Mouse (Mus musculus) hindbrain, embryonic 16.5 days (tissue): ENCODE results near the gene Catsper1. TPM values are rescaled to one million over a fixed set of nuclear protein-coding genes. Genes with fewer than 3 reads are reported as not detected.

ENCODE experiments used
- ATAC-seq: fragments of 200-750 bp; cut with Nextera tagmentation; 2 replicates; pipeline ENCODE4 v1.8.0; 2017; ENCODE audit warnings: moderate TSS enrichment, moderate library complexity
- H3K27ac ChIP-seq: fragments of 300-500 bp; sonication (generic); 2 replicates; pipeline ENCODE4 v1.5.1; 2014; ENCODE audit warnings: low read depth, mild to moderate bottlenecking, control low read depth, low read length, moderate library complexity
- H3K27me3 ChIP-seq: fragments of 300-500 bp; sonication (generic); replicated peaks from 2 replicates; pipeline ENCODE4 v1.6.1; 2014; ENCODE audit warnings: low read length; ENCODE audit not compliant: control insufficient read depth, insufficient read depth
- H3K36me3 ChIP-seq: fragments of 300-500 bp; sonication (generic); 2 replicates; pipeline ENCODE4 v1.6.1; 2014; ENCODE audit warnings: mild to moderate bottlenecking, low read length, moderate library complexity, mixed read lengths; ENCODE audit not compliant: control insufficient read depth, insufficient read depth
- H3K4me1 ChIP-seq: fragments of 300-500 bp; sonication (generic); 2 replicates; pipeline ENCODE4 v1.6.1; 2014; ENCODE audit warnings: low read depth, low read length; ENCODE audit not compliant: control insufficient read depth, insufficient read depth
- H3K4me2 ChIP-seq: fragments of 300-500 bp; sonication (generic); 2 replicates; pipeline ENCODE4 v1.6.1; 2014; ENCODE audit warnings: mild to moderate bottlenecking, low read length, control low read depth, moderate library complexity
- H3K4me3 ChIP-seq: fragments of 300-500 bp; sonication (generic); 2 replicates; pipeline ENCODE4 v1.5.1; 2014; ENCODE audit warnings: mild to moderate bottlenecking, low read length, control low read depth, moderate library complexity
- H3K9ac ChIP-seq: fragments of 300-500 bp; sonication (generic); 2 replicates; pipeline ENCODE4 v1.6.1; 2014; ENCODE audit warnings: low read depth, mild to moderate bottlenecking, control low read depth, low read length, moderate library complexity
- H3K9me3 ChIP-seq: fragments of 300-500 bp; sonication (generic); 2 replicates; pipeline ENCODE4 v1.6.1; 2014; ENCODE audit warnings: mild to moderate bottlenecking, low read length, moderate library complexity; ENCODE audit not compliant: control insufficient read depth
- WGBS: fragments of 180-500 bp; shearing (Covaris S2); extraction: QIAGEN DNeasy Blood & Tissue Kit; methylation state at CpG from one replicate; pipeline ENCODE4 v1.1.7; 2014; 5-methylcytosine and 5-hydroxymethylcytosine counted together
- polyA plus RNA-seq: library from polyadenylated mRNA; unstranded; fragments of >200 nt; fragmentation: Nextera tagmentation; extraction: Ambion mirVana; gene quantifications from 2 replicates; pipeline ENCODE4 v1.2.1, GENCODE M21; 2015

Gene Catsper1
- polyA plus RNA-seq: not detected in 2 replicates

DNA sequence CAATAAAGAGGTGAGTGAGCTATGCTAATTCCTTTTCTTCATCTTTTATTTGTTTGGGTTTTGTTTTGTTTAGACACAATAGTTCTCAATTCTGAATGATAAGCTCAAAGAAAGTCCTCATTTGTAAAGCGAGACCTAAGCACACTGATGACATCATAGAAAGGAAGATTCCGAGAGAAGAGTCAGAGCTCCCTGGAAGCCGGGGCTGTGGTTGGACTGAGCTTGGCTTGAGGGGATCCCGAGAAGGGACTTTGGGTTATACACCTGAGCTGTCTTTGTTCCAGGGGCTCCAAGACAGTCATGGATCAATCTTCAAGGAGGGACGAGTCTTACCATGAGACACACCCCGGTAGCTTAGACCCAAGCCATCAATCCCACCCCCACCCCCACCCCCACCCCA is at the start of gene Catsper1:
TSS of gene Catsper1 (plus strand) at position 301 of the 400 bp plus-strand sequence.
- H3K9me3 ChIP-seq: no peaks in the 10 kb centered on the region
- WGBS: 88% methylated on average over 6 of the region's 6 CpGs
- no peak within 1 kb of the TSS for H3K9ac ChIP-seq
- H3K4me2 ChIP-seq: no peak within 1 kb of the TSS
- H3K4me1 ChIP-seq: no peaks in the 10 kb centered on the region
- H3K27ac ChIP-seq: no peak within 1 kb of the TSS
- H3K4me3 ChIP-seq: no peak within 1 kb of the TSS
- H3K36me3 ChIP-seq: no peaks in the 10 kb centered on the region
- no peaks in the 10 kb centered on the region for H3K27me3 ChIP-seq
- no peak for ATAC-seq

DNA sequence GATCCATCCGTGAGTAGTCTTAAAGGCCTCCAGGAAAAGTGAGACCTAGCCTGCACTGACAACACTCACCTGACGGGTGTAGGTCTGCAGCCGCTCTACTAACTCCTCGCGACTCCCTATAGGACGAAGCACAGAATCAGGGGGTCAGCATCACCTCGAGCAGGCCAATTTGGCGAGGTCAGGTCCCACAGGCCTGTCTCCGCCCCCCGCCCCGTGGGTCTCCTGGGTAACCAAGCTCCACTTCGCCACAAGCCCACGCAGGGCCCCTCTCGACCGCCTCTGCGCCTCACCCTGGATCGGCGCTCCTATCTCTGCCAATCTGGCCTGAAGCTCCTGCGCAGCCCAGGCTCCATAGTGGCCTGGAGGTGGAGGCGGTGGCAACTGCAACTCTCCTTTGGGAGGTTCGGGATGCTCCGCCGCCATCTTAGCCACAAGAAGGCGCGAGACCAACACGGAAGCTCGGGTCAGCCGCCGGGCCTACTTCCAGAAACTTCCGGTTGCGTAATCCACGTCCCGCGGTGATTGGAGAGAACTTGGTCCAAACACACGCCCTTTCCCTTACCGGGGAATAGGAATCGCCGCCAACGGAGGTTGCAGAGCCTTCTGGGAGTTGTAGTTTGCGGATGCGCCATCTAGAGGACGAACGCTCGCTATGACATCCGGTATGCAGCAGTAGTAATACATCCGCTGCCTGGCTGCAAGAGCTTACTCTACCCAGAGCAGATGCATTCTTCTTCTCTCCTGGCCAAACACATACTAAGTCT is 40.4 kb upstream of the Catsper1 start, which contains the start of gene Sf3b2:
TSS of gene Sf3b2 (minus strand) at position 484 of the 764 bp plus-strand sequence.
- H3K4me1 ChIP-seq: peaks cover 32% of the 10 kb centered on the region
- peak within 1 kb of the TSS; percentile 92 for H3K9ac ChIP-seq
- peak within 1 kb of the TSS; percentile 93 for H3K27ac ChIP-seq
- H3K36me3 ChIP-seq: peaks cover 17% of the 10 kb centered on the region
- H3K27me3 ChIP-seq: no peaks in the 10 kb centered on the region
- peak within 1 kb of the TSS; percentile 87 for H3K4me2 ChIP-seq
- H3K4me3 ChIP-seq: peak within 1 kb of the TSS; percentile 90
- H3K9me3 ChIP-seq: no peaks in the 10 kb centered on the region
- peak; percentile 96 for ATAC-seq
- WGBS: 0% methylated on average over 46 of the region's 46 CpGs

DNA sequence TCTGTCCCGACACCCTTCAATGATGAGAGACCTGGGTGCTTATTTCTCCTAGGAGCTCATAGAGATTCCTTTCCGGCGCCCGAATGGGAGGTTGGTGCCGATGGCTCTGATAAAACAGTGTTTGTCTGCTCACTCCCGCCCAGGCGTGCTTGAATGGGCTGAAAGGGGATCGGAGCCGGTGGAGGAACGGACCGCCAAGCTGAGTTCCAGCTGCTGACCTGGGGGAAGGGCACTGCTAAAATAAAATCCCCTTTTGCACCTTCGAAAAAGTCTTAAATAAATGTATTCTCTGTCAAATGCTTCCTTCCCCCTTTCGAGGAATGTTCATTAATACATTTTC is 39.8 kb upstream of the Catsper1 start:
- H3K4me1 ChIP-seq: peaks cover 32% of the 10 kb centered on the region
- H3K4me2 ChIP-seq: peak overlapping the region; percentile 75
- peak overlapping the region; percentile 93 for H3K27ac ChIP-seq
- H3K9ac ChIP-seq: peak overlapping the region; percentile 78
- peak; percentile 37 for ATAC-seq
- peaks cover 13% of the 10 kb centered on the region for H3K36me3 ChIP-seq
- WGBS: 8% methylated on average over 13 of the region's 13 CpGs
- no peaks in the 10 kb centered on the region for H3K27me3 ChIP-seq
- peak overlapping the region; percentile 53 for H3K4me3 ChIP-seq
- no peaks in the 10 kb centered on the region for H3K9me3 ChIP-seq

DNA sequence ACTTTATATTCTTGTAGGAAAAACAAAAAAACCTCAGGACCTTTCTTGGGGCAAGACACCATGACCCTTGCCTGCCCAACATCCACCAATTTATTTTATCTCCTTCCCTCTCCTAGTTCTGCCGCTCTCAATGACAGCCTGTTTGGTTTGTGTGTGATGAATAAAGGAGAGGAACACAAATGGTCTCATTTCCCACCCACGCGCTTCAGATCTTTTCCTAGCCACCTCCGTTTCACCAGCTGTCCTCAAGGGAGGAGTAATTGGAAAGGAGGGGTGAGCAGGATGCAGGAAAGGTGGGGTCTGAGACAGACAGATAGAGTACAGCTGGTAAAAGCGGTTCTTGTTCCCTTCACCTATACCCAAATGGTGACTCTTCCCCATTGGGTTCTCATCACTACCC is 38.9 kb upstream of the Catsper1 start:
- no peak overlapping the region for H3K4me3 ChIP-seq
- WGBS: 80% methylated on average over 5 of the region's 5 CpGs
- peaks cover 32% of the 10 kb centered on the region for H3K4me1 ChIP-seq

DNA sequence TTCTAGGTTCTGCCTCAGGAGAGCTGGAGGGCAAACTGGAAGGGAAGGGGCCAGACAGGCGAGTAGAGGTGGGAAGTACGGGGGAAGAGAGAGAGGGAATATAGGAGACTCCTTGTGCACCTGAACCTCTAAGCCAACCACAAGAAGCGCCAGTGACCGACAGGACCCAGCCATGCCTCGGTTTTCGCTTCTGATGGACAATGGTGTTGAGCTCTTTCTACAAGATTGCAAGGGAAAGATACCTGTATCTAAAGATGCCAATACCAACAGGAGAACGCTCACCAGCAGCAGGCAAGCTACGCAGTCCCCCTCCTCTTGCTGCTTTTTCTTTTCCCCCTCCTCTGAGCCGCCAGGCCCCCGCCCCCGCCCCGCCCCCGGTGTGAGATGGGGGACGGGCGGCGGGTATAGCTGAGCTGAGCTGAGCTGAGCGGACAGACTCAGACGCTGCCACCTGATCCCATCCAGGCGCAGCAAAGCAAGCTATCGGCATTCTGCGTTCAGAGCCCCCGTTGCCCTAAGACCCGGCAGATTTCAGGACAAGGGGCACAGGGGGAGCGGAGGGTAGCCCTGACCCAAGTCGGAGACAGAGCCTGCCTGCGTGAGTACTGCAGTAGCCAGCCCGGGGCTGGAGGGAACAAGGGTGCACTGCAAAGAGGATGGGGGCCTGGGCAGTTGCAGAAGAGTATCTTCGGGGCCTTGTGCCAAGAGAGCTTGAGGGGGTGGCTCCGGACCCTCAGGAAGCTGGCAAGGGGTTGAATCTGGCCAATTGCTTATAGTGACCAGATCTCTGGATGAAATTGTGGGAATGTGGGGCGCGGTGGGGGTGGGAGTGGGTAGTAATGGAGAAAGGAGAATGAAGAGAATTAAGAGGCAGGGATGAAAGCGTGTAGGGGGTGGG is 37.4 kb upstream of the Catsper1 start, which contains the start of gene Gal3st3:
TSS of gene Gal3st3 (plus strand) at position 429 of the 898 bp plus-strand sequence.
- Histone ChIP-seq H3K36me3 (peaks cover 3% of the 10 kb centered on the region), H3K9me3 (no peaks in the 10 kb centered on the region), H3K4me2 (peak within 1 kb of the TSS; percentile 74), H3K9ac (peak within 1 kb of the TSS; percentile 90), H3K4me1 (peaks cover 32% of the 10 kb centered on the region), H3K27ac (peak within 1 kb of the TSS; percentile 87), H3K27me3 (no peaks in the 10 kb centered on the region), H3K4me3 (peak within 1 kb of the TSS; percentile 65)
- WGBS: 2% methylated on average over 31 of the region's 32 CpGs
- peak; percentile 67 for ATAC-seq

More for the DNA sequence above, 38.9 kb upstream of the Catsper1 start:
- Histone ChIP-seq H3K4me2 (no peak overlapping the region), H3K27me3 (no peaks in the 10 kb centered on the region), H3K9ac (no peak overlapping the region), H3K9me3 (no peaks in the 10 kb centered on the region), H3K36me3 (peaks cover 8% of the 10 kb centered on the region), H3K27ac (no peak overlapping the region)
- no peak for ATAC-seq

DNA sequence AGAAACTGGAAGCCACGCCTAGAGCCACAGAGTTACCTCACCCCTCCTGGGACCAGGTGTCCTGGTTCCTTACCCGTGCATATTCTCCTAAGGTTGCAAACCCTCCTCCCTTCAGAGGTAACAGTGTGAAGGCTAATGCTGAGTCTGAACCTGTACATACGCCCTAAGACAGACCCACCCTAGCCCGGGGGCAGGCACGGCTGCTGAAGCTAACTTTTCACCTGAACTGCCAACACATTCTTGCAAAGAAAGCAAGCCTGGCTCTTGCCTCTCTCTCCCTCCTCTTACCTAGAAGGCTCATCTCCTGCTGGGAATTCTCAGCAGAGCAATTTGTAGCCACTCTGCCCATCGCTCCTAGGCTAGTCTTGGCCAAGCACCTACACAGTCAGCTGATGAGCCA is 35.0 kb upstream of the Catsper1 start:
- peaks cover 21% of the 10 kb centered on the region for H3K4me1 ChIP-seq
- no peak overlapping the region for H3K27ac ChIP-seq
- no peak overlapping the region for H3K4me2 ChIP-seq
- H3K27me3 ChIP-seq: no peaks in the 10 kb centered on the region
- ATAC-seq: no peak
- H3K9me3 ChIP-seq: no peaks in the 10 kb centered on the region
- H3K9ac ChIP-seq: no peak overlapping the region
- WGBS: 86% methylated on average over 6 of the region's 6 CpGs
- no peak overlapping the region for H3K4me3 ChIP-seq
- H3K36me3 ChIP-seq: peaks cover 11% of the 10 kb centered on the region

DNA sequence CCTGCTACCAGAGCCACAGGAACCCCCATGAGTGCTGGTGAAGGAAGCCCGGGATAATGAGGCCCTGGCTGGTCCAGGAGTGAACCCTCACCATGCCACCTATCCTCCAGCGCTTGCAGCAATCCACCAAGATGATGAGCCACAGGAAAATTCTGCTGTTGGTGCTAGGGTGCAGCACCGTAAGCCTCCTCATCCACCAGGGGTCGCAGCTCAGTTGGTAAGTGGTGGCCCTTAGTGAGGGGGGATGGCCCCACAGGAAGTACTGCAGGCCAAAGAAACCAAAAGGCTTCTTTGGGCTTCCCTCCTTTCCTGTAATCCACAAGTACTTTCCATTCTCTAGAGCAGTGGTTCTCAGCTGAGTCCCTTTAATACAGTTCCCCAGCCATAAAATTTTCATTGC is 33.1 kb upstream of the Catsper1 start:
- Histone ChIP-seq H3K27me3 (no peaks in the 10 kb centered on the region), H3K4me3 (no peak overlapping the region), H3K9ac (no peak overlapping the region), H3K36me3 (peaks cover 22% of the 10 kb centered on the region), H3K4me1 (peaks cover 13% of the 10 kb centered on the region), H3K9me3 (peaks cover 5% of the 10 kb centered on the region), H3K27ac (no peak overlapping the region), H3K4me2 (no peak overlapping the region)
- ATAC-seq: no peak
- 17% methylated on average over 4 of the region's 4 CpGs for WGBS

DNA sequence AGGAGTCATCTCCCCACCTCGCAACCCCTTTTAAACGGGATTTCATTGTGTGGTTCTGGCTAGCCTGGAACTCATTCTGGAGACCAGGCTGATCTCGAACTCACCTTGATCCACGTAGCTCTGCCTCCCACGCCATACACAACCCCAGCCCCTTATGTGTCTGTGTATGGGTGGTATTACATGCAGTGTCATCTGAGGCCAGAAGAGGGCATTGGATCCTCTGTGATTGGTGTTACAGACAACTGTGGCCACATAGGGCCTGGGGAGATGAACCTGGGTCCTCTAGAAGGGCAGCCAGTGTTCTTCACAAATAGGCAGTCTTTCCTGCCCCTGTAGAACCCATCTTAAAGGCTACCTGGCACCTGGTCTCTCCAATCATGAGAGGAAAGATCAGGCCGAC is 29.3 kb upstream of the Catsper1 start:
- ATAC-seq: no peak
- 84% methylated on average over 6 of the region's 6 CpGs for WGBS
- Histone ChIP-seq H3K9me3 (peaks cover 6% of the 10 kb centered on the region), H3K36me3 (peaks cover 30% of the 10 kb centered on the region), H3K9ac (no peak overlapping the region), H3K27ac (no peak overlapping the region), H3K4me3 (no peak overlapping the region), H3K4me1 (no peaks in the 10 kb centered on the region), H3K27me3 (no peaks in the 10 kb centered on the region), H3K4me2 (no peak overlapping the region)
